33 mouse cellular contexts compared by ENCODE assay signal in genomic region chr9:69141859-69142258, GRCm38 (mm10).
DNase-seq lines count a peak whose midpoint lies in the region; ATAC-seq and TF ChIP-seq lines count a peak whose summit lies in the region.
"Had no signal": no experiment of that assay in that cellular context is flagged by ENCODE, and none has a peak within 500 bp of the region (broad histone marks: within the 10 kb centered on the region; RNA-seq: fewer than 3 reads in every experiment).

No protein-coding gene starts in this region.

- WGBS in lung, postnatal 0 days: 58% methylated on average over 4 of the region's 4 CpGs
- WGBS in limb, embryonic 10.5 days: 52% methylated on average over 4 of the region's 4 CpGs

- no peaks in the 10 kb centered on the region for H3K4me1 ChIP-seq in lung, postnatal 0 days (ENCODE audit: insufficient read depth, low read depth, low read length)
- peaks cover 33% of the 10 kb centered on the region for H3K4me1 ChIP-seq in limb, embryonic 10.5 days
- H3K4me1 ChIP-seq: liver, embryonic 15.5 days; midbrain, embryonic 15.5 days had no signal

- no peak for TF ChIP-seq EP300 in lung, postnatal 0 days (IDR thresholded peaks at IDR 0.05)

- H3K9ac ChIP-seq in lung, postnatal 0 days (replicated peaks; ENCODE audit: low read depth): no peak overlapping the region
- H3K9ac ChIP-seq: forebrain, embryonic 13.5 days; heart, embryonic 15.5 days; hindbrain, embryonic 14.5 days; limb, embryonic 12.5 days; liver, embryonic 15.5 days; lung, embryonic 14.5 days; midbrain, embryonic 15.5 days; neural tube, embryonic 15.5 days had no signal

- H3K4me3 ChIP-seq in lung, postnatal 0 days (ENCODE audit: low read depth, low read length): no peak overlapping the region
- H3K4me3 ChIP-seq in limb, embryonic 10.5 days: no peak overlapping the region
- H3K4me3 ChIP-seq: forebrain, embryonic 13.5 days; heart, embryonic 10.5 days; heart, embryonic 15.5 days; limb, embryonic 12.5 days; liver, embryonic 15.5 days; midbrain, embryonic 10.5 days; midbrain, embryonic 15.5 days; neural tube, embryonic 15.5 days had no signal

- ATAC-seq in lung, postnatal 0 days: no peak
- ATAC-seq in megakaryocyte progenitor cell, adult 5-6 weeks (replicated peaks; ENCODE audit: poor library complexity): peak; percentile 57; the same call in 1 of the 2 replicates
- ATAC-seq: activated CD4-positive, CD25-positive, alpha-beta regulatory T cell, adult 4 months; CD4-positive, CD25-positive, alpha-beta regulatory T cell, adult 4 months; forebrain, embryonic 13.5 days; intestine, postnatal 0 days; midbrain, embryonic 15.5 days had no signal

- no peaks in the 10 kb centered on the region for H3K27me3 ChIP-seq in lung, postnatal 0 days (replicated peaks; ENCODE audit: insufficient read depth, low read length)
- H3K27me3 ChIP-seq in limb, embryonic 10.5 days (ENCODE audit: low read depth, poor library complexity, severe bottlenecking): peaks cover 8% of the 10 kb centered on the region
- H3K27me3 ChIP-seq: liver, embryonic 15.5 days; midbrain, embryonic 15.5 days; neural tube, embryonic 15.5 days had no signal

- no peak overlapping the region for H3K4me2 ChIP-seq in lung, postnatal 0 days (replicated peaks; ENCODE audit: low read depth, low read length)
- H3K4me2 ChIP-seq: forebrain, embryonic 13.5 days; heart, embryonic 15.5 days; hindbrain, embryonic 14.5 days; limb, embryonic 12.5 days; liver, embryonic 15.5 days; lung, embryonic 14.5 days; midbrain, embryonic 15.5 days; neural tube, embryonic 15.5 days had no signal

- H3K27ac ChIP-seq in lung, postnatal 0 days (ENCODE audit: low read length): no peak overlapping the region
- no peak overlapping the region for H3K27ac ChIP-seq in limb, embryonic 10.5 days
- H3K27ac ChIP-seq: forebrain, embryonic 13.5 days; heart, embryonic 10.5 days; heart, embryonic 15.5 days; hindbrain, embryonic 14.5 days; limb, embryonic 12.5 days; liver, embryonic 15.5 days; macrophage; midbrain, embryonic 10.5 days; midbrain, embryonic 15.5 days; neural tube, embryonic 15.5 days had no signal

- peak; percentile 43 for DNase-seq in lung, postnatal 25 days (ENCODE audit: low spot score)
- DNase-seq in lung, postnatal 0 days (ENCODE audit: low spot score): no peak
- DNase-seq in brain, adult 2 months (ENCODE audit: low read depth, low spot score): peak; percentile 27
- peak; percentile 71 for DNase-seq in embryo, embryonic 10 days (ENCODE audit: low spot score)
- no peak for DNase-seq in frontal cortex, postnatal 10 days (ENCODE audit: low spot score in 2 of 2)
- no peak for DNase-seq in limb, embryonic 10.5 days (ENCODE audit: low spot score)
- DNase-seq: adrenal gland, postnatal 25 days; cerebellum, adult 11 months; cerebellum, adult 9-10 months; cerebellum, postnatal 36 days; gastrocnemius, postnatal 14 days; heart, postnatal 4 days; kidney, adult 9 months; kidney, postnatal 10 days; lung, embryonic 14.5 days; retina, postnatal 1 day; right cerebral cortex, postnatal 14 days; spleen, adult 18-20 months; thymus, adult 18-20 months had no signal

- no peaks in the 10 kb centered on the region for H3K36me3 ChIP-seq in lung, postnatal 0 days (ENCODE audit: insufficient read depth, low read length)
- no peaks in the 10 kb centered on the region for H3K36me3 ChIP-seq in limb, embryonic 10.5 days
- H3K36me3 ChIP-seq: heart, embryonic 10.5 days; heart, embryonic 15.5 days; limb, embryonic 12.5 days; liver, embryonic 15.5 days; midbrain, embryonic 10.5 days; midbrain, embryonic 15.5 days; neural tube, embryonic 15.5 days had no signal

- no peaks in the 10 kb centered on the region for H3K9me3 ChIP-seq in lung, postnatal 0 days (ENCODE audit: low read length)
- 0 out of 2 replicates have a peak, but pooled peaks cover 4% of the 10 kb centered on the region for H3K9me3 ChIP-seq in limb, embryonic 10.5 days (replicated peaks)
- H3K9me3 ChIP-seq: forebrain, embryonic 13.5 days; liver, embryonic 15.5 days; midbrain, embryonic 15.5 days; neural tube, embryonic 15.5 days had no signal

- TF ChIP-seq CTCF in lung, postnatal 0 days (IDR thresholded peaks at IDR 0.05): no peak

Comparison
In these comparisons a context has a peak if more than half of its experiments do, and no peak if none do; other contexts are left out.
1. DNase-seq: peak in lung, postnatal 25 days (single experiment), brain, adult 2 months (single experiment) and embryo, embryonic 10 days (single experiment); none in lung, postnatal 0 days (single experiment), frontal cortex, postnatal 10 days (0 of 2) and limb, embryonic 10.5 days (single experiment).